Mouse (Mus musculus): ENCODE results near the gene Pard3b. TPM values are rescaled to one million over a fixed set of nuclear protein-coding genes. Genes with fewer than 3 reads are reported as not detected.

Pard3b gene
- polyA plus RNA-seq (2012; rRNA removed; ENCODE audit: low replicate concordance): 2.1 and 6.0 TPM in 2 replicates

DNA sequence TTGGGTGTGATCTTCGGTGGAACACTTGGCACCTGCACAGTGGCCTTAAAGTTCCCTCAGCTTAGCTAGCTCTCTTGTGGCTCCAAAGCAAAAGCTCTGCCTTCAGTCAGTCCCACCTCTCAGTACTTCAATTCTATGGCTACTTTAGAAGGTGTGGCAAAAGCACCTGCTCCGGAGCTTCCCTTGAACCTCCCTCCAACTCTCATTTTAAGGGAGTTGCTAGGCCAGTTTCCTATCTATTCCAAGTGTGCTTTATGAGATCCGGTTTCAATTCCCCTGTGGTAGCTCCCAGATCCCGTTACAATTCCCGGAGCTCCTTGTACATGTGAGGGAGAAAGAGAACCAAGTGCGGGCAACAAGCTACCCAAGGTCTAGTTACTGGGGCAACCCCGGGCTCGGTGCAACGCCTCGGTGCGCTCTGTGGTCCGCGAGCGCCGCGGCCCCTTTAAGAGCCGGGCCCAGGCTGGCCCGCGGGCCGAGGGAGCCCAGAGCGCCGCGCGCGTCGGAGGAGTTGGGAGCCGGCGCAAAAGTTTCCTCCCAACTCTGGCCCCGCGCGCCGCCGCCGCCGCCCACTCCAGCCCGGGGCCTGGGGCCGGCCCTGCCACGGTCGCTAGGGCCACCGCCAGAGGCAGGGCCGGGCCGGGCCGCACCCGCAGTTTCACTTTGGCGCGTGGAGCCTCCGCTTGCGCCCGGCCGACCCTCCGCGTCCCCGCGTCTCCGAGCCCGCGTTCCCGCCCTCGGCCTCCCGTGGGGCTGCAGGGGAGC, at the start of gene Pard3b:
Pard3b (plus strand) TSS at position 478 of the 765 bp plus-strand sequence.

All from subcutaneous adipose tissue, adult 2 months (tissue).